In the genomic region with DNA sequence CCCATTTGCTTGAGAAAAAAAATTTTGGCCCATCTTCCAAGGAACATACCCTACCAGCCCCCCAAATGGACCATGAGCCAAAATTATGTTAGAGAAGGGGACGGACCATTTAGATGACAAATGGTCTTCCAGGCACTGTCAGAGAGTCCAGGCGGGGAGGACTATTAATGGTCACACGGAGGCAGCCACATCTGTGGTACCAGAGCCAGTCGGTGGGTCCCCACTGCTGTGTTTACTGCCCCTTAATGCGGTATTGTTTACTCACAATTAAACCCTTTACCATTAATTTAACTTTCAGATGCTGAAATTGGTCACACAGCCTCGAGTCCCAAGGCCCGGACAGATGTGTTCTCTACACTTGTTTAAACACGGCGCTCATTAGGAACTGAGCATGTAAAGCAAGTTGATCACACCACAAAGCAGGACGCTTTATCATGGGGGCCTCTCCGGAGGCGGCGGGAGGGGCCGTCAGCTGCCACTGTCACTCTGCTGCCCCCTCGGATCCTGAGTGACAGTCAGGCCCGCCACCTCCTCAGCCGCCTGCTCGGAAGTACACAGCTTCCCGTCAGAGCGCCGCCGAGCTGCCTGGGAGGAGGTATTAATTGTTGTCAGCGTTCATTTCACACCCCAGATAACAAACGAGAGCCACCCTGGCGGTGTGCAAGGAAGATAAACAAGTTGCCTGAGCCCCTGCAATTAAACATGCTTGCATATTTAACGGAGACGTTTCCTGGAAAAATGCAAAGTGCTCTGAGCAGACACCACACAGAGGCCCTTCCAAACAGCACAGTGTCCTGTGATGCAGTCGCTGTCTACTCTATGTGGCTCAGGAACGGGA, we compare ENCODE assay signal across 8 mouse cellular contexts.
DNase-seq lines count a peak whose midpoint lies in the region; ATAC-seq lines count a peak whose summit lies in the region.

No protein-coding gene starts in this region.

- peak; percentile 95 for ATAC-seq in megakaryocyte-erythroid progenitor cell, adult 5-6 weeks (replicated peaks; ENCODE audit: low FRiP score, low TSS enrichment, poor library complexity, severe bottlenecking)

- peak overlapping the region; percentile 46 for H3K4me3 ChIP-seq in heart, embryonic 10.5 days

- DNase-seq in adrenal gland, adult 2 months, result peak; percentile 13
- no peak for DNase-seq in adrenal gland, postnatal 4 days (ENCODE audit: low spot score in 2 of 2)
- DNase-seq in adrenal gland, postnatal 36 days, result peak; percentile 10 to 19
- DNase-seq in heart, embryonic 10.5 days (ENCODE audit: low spot score), result peak; percentile 88
- DNase-seq in kidney, adult 9 months, result peak; percentile 36
- DNase-seq in cerebellum, postnatal 36 days, result no peak
- DNase-seq in thymus, adult 18-20 months, result no peak

- no peaks in the 10 kb centered on the region for H3K9me3 ChIP-seq in heart, embryonic 10.5 days

- no peaks in the 10 kb centered on the region for H3K36me3 ChIP-seq in heart, embryonic 10.5 days

- 13% methylated on average over 29 of the region's 29 CpGs for WGBS in heart, embryonic 10.5 days

- H3K27me3 ChIP-seq in heart, embryonic 10.5 days (ENCODE audit: insufficient read depth, poor library complexity, severe bottlenecking), result peaks cover 70% of the 10 kb centered on the region

- peak overlapping the region; percentile 72 for H3K27ac ChIP-seq in heart, embryonic 10.5 days

- H3K4me1 ChIP-seq in heart, embryonic 10.5 days, result peaks cover 23% of the 10 kb centered on the region

Comparison
In these comparisons a context has a peak if more than half of its experiments do, and no peak if none do; other contexts are left out.
1. DNase-seq: peak in adrenal gland, adult 2 months (single experiment), adrenal gland, postnatal 36 days (2 of 2), heart, embryonic 10.5 days (single experiment) and kidney, adult 9 months (single experiment); none in adrenal gland, postnatal 4 days (0 of 2), cerebellum, postnatal 36 days (0 of 2) and thymus, adult 18-20 months (0 of 2).